Mouse (Mus musculus) WW6 (cell line): ENCODE measurements around the gene Trpc4ap.
"Not testable (repeated sequence)": the region's sequence is repeated elsewhere in the genome, so short reads cannot be mapped to it uniquely, and the experiment has no call there.

Source experiments
- DNase-seq: peaks from one replicate; pipeline ENCODE4 v3.0.0-alpha.2; 2013; ENCODE audit warnings: low read depth, low spot score

Gene Trpc4ap

DNA sequence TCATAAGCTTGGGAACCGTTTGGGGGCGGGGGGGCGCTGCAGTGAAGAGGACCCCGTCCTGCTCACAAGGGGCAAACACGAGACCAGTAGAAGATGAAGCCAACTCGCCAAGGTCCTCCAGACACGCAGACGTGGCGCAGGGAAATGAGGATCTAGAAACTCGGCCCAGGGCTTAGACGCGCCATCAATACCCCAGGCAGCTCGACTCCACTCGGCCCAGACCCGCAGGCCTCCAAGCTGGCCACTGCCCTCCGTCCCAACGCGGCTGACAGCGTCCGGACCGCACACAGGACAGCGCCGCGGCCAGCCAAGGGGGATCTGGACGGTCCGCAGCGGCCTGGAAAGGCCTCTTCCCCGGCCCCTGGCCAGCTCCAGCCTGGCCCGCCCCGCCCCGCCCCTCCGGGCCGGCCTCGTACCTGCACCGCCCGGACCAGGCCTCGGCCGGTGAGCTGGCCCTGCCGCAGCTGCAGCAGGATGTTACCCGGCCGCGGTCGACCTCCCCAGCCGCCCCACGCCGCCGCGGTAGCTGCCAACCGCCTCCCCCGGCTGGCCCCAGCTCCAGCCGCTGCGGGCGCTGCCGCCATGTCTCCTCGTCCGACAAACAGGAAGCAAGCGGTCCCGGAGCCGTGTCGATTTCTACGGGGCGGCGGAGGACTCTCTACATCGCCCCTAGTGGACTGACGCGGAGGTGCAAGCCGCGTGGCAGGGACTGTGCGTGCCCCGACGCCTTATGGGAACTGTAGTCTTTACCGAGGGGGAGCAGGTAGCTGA is at the start of gene Trpc4ap:
Gene Trpc4ap (minus strand): TSS at position 662 of the 771 bp plus-strand sequence.
- DNase-seq: peak; percentile 88

- no peak for DNase-seq
Measured at GRCm38 (mm10) chr2:155737803-155738202, 45.6 kb upstream of the Trpc4ap start.

GRCm38 (mm10) chr2:155736936-155737335 is 44.8 kb upstream of the Trpc4ap start:
- no peak for DNase-seq

- not testable (repeated sequence) for DNase-seq
Measured at GRCm38 (mm10) chr2:155735766-155736165, 43.6 kb upstream of the Trpc4ap start, which contains the start of gene Gm17581. Gm17581 (minus strand) TSS chr2:155735866.

DNA sequence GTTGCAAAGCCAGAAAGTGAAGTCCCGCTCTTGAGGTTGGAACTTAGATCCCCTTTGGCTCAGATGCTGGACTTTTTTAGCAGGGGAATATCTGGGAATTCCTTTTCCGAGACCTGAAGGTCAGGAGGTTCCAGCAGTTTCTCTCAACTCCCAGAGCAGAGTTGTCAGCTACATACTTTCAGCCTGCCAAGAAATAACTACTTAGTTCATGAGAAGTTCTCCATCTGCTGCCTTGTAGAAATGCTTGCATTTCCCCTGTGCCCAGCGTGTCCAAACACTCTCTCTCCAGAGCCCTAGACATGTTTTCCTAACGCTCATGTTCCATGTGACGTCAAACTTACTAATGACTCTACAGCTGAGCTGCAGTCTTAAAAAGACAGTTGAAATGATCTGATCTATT is 42.9 kb upstream of the Trpc4ap start:
- DNase-seq: no peak

- DNase-seq: peak; percentile 69
Measured at GRCm38 (mm10) chr2:155729158-155729645, 37.0 kb upstream of the Trpc4ap start, which contains the start of gene Edem2. Edem2 (minus strand) TSS chr2:155729475.

DNA sequence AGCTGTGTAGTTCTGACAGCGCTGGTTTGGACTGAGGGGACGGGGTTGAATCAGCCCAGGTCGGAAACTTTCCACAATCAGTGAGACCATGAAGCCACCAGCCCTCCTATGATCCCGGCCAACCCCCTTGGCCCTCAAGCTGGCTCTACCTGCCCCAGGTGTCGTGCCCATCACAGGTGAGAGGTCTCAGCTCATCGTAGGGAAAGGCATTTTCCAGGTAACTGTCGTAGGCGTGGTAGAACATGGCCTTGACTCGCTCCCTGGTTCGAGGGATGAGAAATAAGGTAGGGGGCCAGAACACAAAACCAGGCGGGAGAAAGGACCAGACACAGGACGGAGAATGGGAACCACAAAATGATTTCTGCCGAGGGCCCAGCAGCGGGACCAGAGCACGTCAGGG is 36.6 kb upstream of the Trpc4ap start:
- no peak for DNase-seq

GRCm38 (mm10) chr2:155727764-155728395 is 35.7 kb upstream of the Trpc4ap start:
- no peak for DNase-seq

GRCm38 (mm10) chr2:155726302-155726701 is 34.1 kb upstream of the Trpc4ap start:
- no peak for DNase-seq

- no peak for DNase-seq
Measured at GRCm38 (mm10) chr2:155724526-155724925, 32.3 kb upstream of the Trpc4ap start.

DNA sequence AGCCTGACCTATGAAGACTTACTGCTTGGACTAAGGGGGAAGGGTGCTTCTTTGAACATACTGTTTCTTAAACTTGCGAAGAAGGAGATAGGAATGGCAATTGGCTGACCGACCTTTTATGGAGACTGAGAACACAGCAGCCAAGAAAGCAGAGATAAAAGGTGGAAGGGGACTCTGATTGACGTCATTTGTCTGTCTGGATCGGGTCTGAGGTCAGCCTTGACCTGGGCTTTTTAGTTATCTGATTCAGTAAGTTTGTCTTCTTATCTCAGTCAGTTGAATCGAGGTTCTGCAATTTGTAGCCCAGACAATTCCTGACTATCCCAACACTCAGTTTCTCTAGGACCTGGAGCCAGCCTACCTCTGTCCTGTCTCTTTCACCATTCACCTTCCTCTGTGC is 31.9 kb upstream of the Trpc4ap start:
- no peak for DNase-seq

GRCm38 (mm10) chr2:155720585-155720984 is 28.4 kb upstream of the Trpc4ap start:
- DNase-seq: no peak

DNA sequence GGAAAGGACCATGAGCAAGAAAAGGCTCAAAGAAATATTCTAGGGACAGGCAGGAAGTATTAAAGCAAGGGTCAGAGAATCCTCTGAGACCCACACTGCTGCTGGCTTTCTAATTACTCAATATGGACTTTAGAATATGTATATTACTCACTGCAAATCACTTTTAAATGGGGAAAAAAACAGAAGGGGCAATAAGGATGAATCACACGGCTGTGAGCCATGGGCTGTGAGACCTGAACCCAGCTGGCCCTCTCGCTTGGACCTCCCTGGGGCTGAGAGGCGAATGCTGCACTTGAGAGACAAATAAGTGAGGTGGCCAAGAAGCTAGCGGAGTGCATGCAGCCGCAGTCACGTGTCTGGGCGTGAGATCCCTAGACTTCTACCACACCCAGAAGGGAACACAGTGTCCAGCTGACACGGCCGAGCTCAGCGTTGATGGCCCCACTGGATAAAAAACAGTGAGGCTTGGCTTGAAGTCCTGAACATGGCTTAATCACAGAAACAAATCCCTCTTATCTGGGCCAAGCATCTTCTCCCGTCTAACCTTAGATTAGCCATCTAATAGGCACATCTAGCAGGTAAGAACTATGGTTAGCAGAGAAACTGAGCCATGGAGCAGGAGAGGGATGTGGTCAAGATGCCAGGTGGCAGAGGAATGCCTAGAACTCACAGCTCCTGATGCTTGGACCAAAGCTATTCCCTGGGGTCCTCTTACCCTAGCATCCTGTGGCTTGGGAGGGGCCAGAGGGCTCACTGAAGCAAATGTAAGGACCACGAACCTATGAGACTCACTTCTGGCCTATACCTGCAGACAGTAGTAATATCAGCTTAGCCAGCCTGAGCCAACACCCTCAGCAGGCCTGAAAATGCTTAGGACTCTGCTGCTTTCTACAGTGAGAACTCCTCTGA is 25.2 kb upstream of the Trpc4ap start:
- no peak for DNase-seq

GRCm38 (mm10) chr2:155710557-155710956 is 18.4 kb upstream of the Trpc4ap start:
- no peak for DNase-seq

DNA sequence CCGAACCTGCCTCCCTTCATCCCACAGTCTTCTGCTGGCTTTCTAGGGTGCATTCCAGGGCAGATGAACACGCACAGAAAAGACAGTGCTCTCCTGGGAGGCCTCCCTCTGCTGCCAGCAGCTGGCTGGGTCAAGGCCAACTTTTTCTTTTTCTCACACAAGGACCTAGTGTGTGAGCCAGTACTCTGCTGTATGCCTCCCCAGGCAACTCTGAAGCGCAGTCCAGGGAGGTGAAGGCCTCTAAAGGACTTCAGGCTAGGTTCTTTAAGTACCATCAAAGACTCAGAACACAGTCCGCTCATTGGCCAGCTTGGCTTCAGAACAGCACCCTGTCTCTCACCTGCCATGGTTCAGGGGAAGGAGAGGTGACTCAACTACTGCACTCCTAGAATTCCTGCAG is 15.1 kb upstream of the Trpc4ap start:
- no peak for DNase-seq

DNA sequence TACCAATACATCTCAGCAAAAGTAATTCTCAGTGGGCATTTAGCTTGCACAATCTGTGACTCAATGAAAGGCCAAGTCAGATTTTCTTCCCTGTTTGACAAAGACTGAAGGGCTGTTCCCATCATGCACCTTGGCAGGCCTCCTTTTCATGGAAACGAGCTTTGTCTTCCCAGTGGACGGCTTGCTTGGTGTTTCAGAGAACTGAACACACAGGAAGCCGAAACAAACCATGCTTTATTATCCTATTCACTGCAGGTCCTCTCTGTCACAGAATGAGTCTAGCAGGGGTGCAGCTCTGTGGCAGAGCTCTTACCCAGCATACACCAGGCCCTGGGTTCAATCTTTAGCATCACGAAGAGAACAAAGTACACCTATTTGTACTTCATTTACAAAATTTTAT is 11.4 kb upstream of the Trpc4ap start:
- DNase-seq: no peak

DNA sequence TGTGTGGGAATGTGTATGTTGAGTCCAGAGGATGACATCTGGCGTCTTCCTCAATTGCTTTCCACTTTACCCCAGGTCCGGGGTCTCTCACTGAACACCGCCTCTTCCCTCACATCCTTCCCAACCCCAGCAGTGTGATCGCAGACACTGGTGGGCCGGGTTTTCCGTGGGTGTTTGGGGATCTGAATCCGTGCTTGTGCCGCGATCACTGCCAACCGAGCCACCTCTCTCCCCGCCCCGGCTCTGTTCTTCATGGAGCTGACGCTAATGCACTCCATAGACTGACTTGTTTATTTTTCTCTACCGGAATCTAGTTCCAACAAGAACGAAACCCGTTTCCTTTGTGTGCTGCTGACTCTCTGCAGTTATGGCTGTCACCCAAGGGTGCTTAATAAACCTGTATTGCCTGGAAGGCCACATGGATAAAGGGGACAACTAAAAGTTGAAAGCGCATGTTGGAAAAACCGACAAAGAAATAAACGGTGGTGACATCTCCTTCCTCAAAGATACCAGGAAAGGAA is 9.3 kb upstream of the Trpc4ap start:
- no peak for DNase-seq

DNA sequence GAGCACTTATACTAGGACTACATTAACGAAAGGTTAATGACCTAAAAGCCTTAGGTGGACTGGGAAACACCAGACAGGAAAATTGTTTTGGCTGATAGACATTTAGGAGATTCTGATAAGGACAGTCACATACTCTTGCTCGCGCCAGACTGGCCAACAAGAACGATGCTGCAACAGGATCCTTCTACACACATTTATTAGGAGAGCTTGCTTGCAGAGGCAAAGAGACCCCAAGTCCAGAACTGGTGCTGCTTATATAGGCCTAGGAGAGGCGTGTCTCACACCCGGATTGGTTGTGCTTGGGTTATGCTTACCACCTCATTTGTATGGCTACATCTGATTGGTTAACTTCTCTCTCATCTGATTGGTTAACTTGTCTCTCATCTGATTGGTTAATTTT is 6.3 kb upstream of the Trpc4ap start:
- not testable (repeated sequence) for DNase-seq

DNA sequence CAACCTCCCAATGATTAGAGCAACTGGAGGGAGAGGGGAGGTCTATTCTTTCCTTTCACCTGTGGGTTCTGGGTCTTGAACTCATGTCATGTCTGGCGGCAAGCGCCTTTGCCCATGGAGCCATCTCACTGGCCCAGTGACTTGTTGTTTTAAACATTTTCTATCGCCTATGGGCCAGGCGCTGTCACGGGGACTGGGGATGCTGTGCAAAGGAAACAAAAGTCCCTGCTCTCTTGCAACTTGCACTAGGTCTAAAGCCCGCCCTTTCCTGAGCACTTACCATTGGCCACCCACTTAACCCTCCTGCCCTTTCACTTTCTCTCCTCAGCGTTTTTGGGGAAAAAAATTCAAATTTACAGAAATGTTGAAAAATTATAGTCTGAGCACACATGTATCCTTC is 4.7 kb upstream of the Trpc4ap start:
- no peak for DNase-seq

DNA sequence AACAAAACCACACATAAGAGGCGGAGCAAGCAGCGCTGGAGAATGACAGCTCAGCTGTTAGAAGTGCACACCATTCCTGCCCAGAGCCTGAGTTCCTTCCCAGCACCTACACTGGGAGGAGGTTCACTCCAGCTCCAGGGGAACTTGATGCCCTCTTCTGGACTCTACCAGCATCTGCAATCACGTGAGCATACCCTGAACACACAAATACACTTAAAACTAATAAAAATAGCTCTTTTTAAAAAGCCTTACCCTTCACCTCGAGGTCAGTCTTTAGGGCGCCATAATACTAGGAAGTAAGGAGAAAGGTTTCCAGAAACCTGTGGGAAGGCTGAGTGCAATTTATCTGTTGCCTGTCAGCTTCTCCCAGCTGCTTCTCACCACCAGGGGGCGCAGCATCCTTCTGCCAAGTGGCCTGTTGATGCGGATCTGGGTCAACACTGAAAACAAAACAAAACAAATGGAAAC is 3.9 kb upstream of the Trpc4ap start:
- DNase-seq: peak; percentile 63

DNA sequence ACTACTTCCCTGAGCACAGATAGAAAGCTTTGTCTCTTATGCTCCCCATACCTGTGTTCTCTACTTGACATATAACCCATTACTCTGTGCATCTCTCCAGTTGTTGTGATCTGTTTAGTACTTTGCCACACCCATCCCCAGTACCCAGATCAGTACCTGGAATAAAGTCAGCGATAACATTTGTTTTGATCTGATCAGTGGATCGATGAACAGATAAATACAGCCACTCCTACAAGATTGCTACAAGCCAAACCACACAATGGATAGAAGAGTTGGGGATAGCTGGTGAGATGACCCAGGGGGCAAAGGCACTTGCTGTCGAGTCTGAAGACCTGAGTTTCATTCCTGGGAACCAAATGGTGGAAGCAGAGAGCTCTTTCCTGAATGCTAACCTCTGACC is 3.1 kb upstream of the Trpc4ap start:
- DNase-seq: no peak

GRCm38 (mm10) chr2:155694564-155694963 is 2.4 kb upstream of the Trpc4ap start:
- DNase-seq: no peak
